Mouse (Mus musculus): Measurements from ENCODE around the gene Gm5114. TPM values are rescaled to one million over a fixed set of nuclear protein-coding genes. Genes with fewer than 3 reads are reported as not detected.

The Gm5114 gene
- polyA plus RNA-seq (2012; rRNA removed) = not detected in 2 replicates

DNA sequence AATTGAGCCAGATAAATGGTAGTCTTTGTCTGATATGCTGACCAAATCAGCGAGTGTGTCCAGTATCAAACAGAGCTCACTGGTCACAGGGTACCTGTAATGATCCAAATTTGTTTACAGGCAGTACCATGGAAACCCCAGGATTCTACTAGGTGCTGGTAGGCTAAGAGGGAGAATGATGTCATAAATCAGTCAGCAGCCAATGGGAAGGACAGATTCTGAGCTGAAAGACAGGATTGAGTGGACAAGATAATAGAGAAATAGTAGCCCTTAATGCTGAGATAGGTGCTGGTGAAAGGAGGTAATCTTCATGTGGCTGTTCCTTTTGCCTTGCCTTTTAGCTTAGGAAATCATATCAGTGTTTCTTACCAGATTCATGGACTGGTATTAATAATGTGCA, at the start of gene Gm5114:
TSS of gene Gm5114 (minus strand) at position 101 of the 400 bp plus-strand sequence.

Other genes with a start within 250 kb of the Gm5114 start
- 0.37 TPM in 2 replicates for gene Zfp619, start 104.6 kb upstream of the Gm5114 start, polyA plus RNA-seq (2012; rRNA removed)